Mouse (Mus musculus) liver, postnatal 0 days (tissue): ENCODE measurements at regions not wholly inside any gene's neighbourhood (a gene's known extent, or its start where the extent isn't known, plus 50 kb on each side); places are given as distances from the start of the nearest gene placed in this dataset.
"Not testable (repeated sequence)": the region's sequence is repeated elsewhere in the genome, so short reads cannot be mapped to it uniquely, and the experiment has no call there.

Experiments used
- ATAC-seq: fragments of 200-750 bp; cut with Nextera tagmentation; 2 replicates; pipeline ENCODE4 v1.8.0; 2017; ENCODE audit warnings: mild to moderate bottlenecking, moderate library complexity
- DNase-seq: peaks from one replicate; pipeline ENCODE4 v3.0.0-alpha.2; 2016
- H3K27ac ChIP-seq: fragments of 300-500 bp; sonication (generic); 2 replicates; pipeline ENCODE4 v1.5.1; 2014; ENCODE audit warnings: antibody characterized with exemption, moderate library complexity, mild to moderate bottlenecking, low read depth
- H3K27me3 ChIP-seq: fragments of 300-500 bp; sonication (generic); 2 replicates; pipeline ENCODE4 v1.6.1; 2014; ENCODE audit warnings: low read length, control low read depth, mixed read lengths; ENCODE audit not compliant: insufficient read depth
- H3K36me3 ChIP-seq: fragments of 300-500 bp; sonication (generic); replicated peaks from 2 replicates; pipeline ENCODE4 v1.6.1; 2014; ENCODE audit warnings: mild to moderate bottlenecking, control low read depth, low read length, moderate library complexity, mixed read lengths; ENCODE audit not compliant: insufficient read depth
- H3K4me1 ChIP-seq: fragments of 300-500 bp; sonication (generic); 2 replicates; pipeline ENCODE4 v1.6.1; 2014; ENCODE audit warnings: antibody characterized with exemption, mild to moderate bottlenecking, control low read depth; ENCODE audit not compliant: insufficient read depth
- H3K4me2 ChIP-seq: fragments of 300-500 bp; sonication (generic); 2 replicates; pipeline ENCODE4 v1.6.1; 2014; ENCODE audit warnings: low read depth, mild to moderate bottlenecking, low read length, moderate library complexity, mixed read lengths
- H3K4me3 ChIP-seq: fragments of 300-500 bp; sonication (generic); 2 replicates; pipeline ENCODE4 v1.5.1; 2014; ENCODE audit warnings: low read depth, low read length
- H3K9ac ChIP-seq: fragments of 300-500 bp; sonication (generic); replicated peaks from 2 replicates; pipeline ENCODE4 v1.6.1; 2014; ENCODE audit warnings: mild to moderate bottlenecking, moderate library complexity
- H3K9me3 ChIP-seq: fragments of 300-500 bp; sonication (generic); 2 replicates; pipeline ENCODE4 v1.6.1; 2016; ENCODE audit warnings: mild to moderate bottlenecking, control low read depth, low read length, mixed read lengths
- CTCF ChIP-seq: sonication (generic); IDR thresholded peaks from 2 replicates; pipeline ENCODE4 v1.5.1; 2016; ENCODE audit warnings: antibody characterized with exemption, low read depth
- EP300 ChIP-seq: IDR thresholded peaks from 2 replicates; pipeline ENCODE4 v1.6.1; 2016; ENCODE audit warnings: antibody characterized with exemption, low read depth, mild to moderate bottlenecking
- WGBS: fragments of 180-500 bp; shearing (Covaris S2); extraction: QIAGEN DNeasy Blood & Tissue Kit; methylation state at CpG from one replicate; pipeline ENCODE4 v1.1.7; 2014; ENCODE audit not compliant: insufficient replicate concordance; 5-methylcytosine and 5-hydroxymethylcytosine counted together

DNA sequence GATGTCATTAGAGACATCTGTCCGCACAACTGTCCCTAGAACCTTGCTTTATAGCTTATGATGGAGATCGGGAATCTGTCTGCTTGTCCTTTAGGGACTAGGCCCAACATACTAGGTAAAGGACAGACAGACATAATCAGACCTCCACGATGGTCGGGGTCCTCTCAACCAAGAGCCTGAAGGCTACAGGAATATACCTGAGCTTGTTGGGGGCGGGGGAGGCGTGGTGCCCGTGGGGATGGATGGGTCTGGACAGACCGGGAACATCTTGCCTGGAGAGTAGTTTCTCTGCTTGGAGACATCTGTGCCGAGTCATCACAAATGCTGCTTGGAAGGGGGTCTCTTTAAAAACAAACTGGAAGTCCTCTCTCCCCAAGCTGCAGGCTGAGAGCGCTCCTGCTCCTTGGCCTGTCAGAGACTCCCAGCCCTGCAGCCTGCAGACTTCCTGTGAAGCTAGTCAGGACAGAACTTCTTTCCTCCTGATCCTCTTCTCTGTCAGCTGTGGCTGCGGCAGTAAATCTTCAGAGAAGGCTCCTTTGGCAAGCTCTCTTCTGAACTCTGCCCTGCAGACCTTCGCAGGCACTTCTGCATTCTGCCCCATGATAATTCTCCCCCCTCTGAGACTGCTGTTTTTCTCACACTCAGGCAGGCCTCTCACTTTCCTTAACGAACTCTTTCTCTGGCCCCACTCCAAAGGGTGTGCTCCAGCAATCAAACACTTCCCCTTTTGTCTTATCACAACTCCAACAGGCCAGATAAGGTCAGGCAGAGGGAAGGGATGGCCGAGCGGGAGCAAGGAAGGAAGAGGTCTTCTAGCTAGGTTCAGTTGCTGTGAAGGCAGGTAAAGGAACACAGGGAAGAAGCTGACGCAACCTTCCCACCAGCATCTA is 143.1 kb upstream of the Cdk6 start:
- WGBS = 24% methylated on average over 16 of the region's 16 CpGs
- no peak overlapping the region for H3K27ac ChIP-seq
- no peak for TF ChIP-seq CTCF
- TF ChIP-seq EP300 = peak; percentile 39; the same call in 1 of the 2 replicates
- no peaks in the 10 kb centered on the region for H3K27me3 ChIP-seq
- peak; percentile 71 for ATAC-seq
- no peaks in the 10 kb centered on the region for H3K9me3 ChIP-seq
- no peak overlapping the region for H3K4me3 ChIP-seq
- no peaks in the 10 kb centered on the region for H3K36me3 ChIP-seq
- peak overlapping the region; percentile 2; the same call in 1 of the 2 replicates for H3K4me2 ChIP-seq
- H3K9ac ChIP-seq = peak overlapping the region; percentile 27; the same call in 1 of the 2 replicates
- DNase-seq = peak; percentile 27
- H3K4me1 ChIP-seq = peaks cover 5% of the 10 kb centered on the region; the same call in 1 of the 2 replicates

DNA sequence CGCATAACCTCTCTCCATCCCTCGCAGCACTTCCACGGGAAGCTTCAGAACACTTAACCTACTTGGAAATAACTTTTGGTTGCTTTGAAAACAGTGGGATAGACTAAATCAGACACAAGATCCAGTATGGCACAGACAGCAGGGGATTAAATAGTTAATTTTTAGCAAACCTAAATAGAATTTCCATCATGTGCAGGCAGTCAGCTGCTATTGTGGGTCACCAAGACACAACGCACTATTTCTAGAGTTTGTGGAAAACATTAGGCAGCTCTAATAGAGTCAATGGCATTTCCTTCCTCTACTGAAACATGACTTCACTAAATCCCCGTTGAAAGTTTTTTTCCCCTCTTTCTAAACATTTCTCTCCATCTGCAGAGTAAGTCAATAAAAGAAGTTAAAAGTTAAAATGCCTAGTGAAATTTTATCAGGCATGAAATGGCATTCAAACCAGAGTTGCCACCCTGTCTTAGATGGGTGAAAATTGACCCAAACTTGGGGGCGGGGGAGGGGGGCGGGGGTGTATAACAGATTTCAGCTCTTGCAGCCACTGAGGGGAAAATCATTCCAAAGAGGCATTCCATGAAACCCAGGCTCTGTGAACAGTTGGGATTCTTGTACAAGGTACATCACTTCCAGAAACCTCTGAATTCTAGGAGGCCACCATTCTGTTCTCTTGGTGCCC is 142.3 kb upstream of the Cdk6 start:
- not testable (repeated sequence) for H3K27me3 ChIP-seq, H3K9me3 ChIP-seq, DNase-seq, H3K36me3 ChIP-seq, H3K27ac ChIP-seq, H3K4me3 ChIP-seq, ATAC-seq, H3K9ac ChIP-seq, H3K4me1 ChIP-seq
- 34% methylated on average over 7 of the region's 7 CpGs for WGBS
- H3K4me2 ChIP-seq = peak overlapping the region; percentile 2; the same call in 1 of the 2 replicates

GRCm38 (mm10) chr5:3206160-3206559 is 135.1 kb upstream of the Cdk6 start:
- H3K4me1 ChIP-seq, H3K9me3 ChIP-seq, DNase-seq, ATAC-seq, H3K4me2 ChIP-seq, H3K27me3 ChIP-seq, H3K36me3 ChIP-seq, H3K4me3 ChIP-seq, H3K9ac ChIP-seq, H3K27ac ChIP-seq: not testable (repeated sequence)
- 56% methylated on average over 5 of the region's 5 CpGs for WGBS

DNA sequence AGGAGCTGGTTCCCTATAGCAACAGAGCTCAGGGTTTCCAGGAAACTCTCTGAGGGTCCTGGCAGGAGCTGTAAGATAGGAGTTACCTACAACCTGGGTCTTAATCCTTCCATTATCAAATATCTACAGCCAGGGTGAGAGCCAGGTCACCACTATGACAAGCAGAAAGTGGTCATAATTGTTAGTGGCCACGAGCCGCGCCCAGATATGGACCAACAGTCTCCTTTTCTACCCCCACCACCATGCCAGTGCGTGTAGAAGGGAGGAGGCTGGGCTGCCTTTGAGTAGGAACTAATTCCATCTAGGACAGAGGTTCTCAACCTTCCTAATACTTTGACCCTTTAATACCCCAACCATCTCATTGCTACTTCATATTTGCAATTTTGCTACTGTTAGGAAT is 133.0 kb upstream of the Cdk6 start:
- DNase-seq, H3K27me3 ChIP-seq, H3K4me2 ChIP-seq, H3K9me3 ChIP-seq, H3K9ac ChIP-seq, H3K36me3 ChIP-seq, H3K4me1 ChIP-seq, ATAC-seq, H3K27ac ChIP-seq, H3K4me3 ChIP-seq: not testable (repeated sequence)
- WGBS = 79% methylated on average over 4 of the region's 4 CpGs

GRCm38 (mm10) chr5:3211284-3211683 is 130.0 kb upstream of the Cdk6 start:
- WGBS = 84% methylated on average over 3 of the region's 3 CpGs
- H3K9me3 ChIP-seq = no peaks in the 10 kb centered on the region
- H3K27me3 ChIP-seq = no peaks in the 10 kb centered on the region
- H3K4me3 ChIP-seq = no peak overlapping the region
- TF ChIP-seq CTCF (no peak), EP300 (no peak)
- H3K36me3 ChIP-seq = no peaks in the 10 kb centered on the region
- ATAC-seq (no peak), DNase-seq (no peak)
- H3K4me1 ChIP-seq = no peaks in the 10 kb centered on the region
- H3K9ac ChIP-seq = no peak overlapping the region
- no peak overlapping the region for H3K27ac ChIP-seq
- H3K4me2 ChIP-seq = no peak overlapping the region

DNA sequence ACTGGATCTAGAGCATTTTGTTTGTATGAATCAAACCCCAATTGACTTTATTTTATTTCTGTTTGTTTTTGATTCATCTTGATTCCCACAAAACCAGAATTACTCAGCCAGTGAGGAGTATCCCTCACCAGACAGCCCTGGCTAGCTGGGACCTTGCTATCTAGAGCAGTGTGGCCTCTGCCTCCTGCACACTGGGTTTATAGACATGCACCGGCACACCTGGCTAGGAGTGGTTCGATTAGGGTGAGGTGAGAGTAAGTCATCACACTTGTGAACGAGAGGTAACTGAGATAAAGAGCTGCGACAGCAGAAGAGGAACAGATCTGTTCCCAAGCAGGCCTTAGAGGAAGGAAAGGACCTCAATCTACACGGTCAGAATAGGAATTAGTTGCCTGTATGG is 125.2 kb upstream of the Cdk6 start:
- Histone ChIP-seq H3K9me3 (no peaks in the 10 kb centered on the region), H3K9ac (no peak overlapping the region), H3K4me3 (no peak overlapping the region), H3K36me3 (no peaks in the 10 kb centered on the region), H3K4me1 (no peaks in the 10 kb centered on the region), H3K4me2 (no peak overlapping the region), H3K27ac (no peak overlapping the region), H3K27me3 (no peaks in the 10 kb centered on the region)
- whole genome bisulfite sequencing = 40% methylated on average over 5 of the region's 5 CpGs
- TF ChIP-seq EP300 (no peak), CTCF (no peak)
- DNase-seq (no peak), ATAC-seq (no peak)
